Mouse (Mus musculus) E14TG2a.4 (cell line): ENCODE results near the gene Eps15l1.

Experiments used
- CTCF ChIP-seq: conservative IDR thresholded peaks from 2 replicates; pipeline ENCODE4 v1.5.1; 2014; ENCODE audit warnings: low read length
- NANOG ChIP-seq: IDR thresholded peaks from 2 replicates; pipeline ENCODE4 v1.6.1; 2014; ENCODE audit warnings: borderline replicate concordance, low read length, mixed read lengths
- POU5F1 ChIP-seq: IDR thresholded peaks from 2 replicates; pipeline ENCODE4 v1.6.1; 2014; ENCODE audit warnings: low read length, borderline replicate concordance

GRCm38 (mm10) chr8:72415252-72415651 is 6.0 kb downstream of the Eps15l1 start:
- TF ChIP-seq CTCF, result no peak
- TF ChIP-seq POU5F1, result no peak
- no peak for TF ChIP-seq NANOG
